Mouse (Mus musculus): Measurements from ENCODE around the gene Sirt1. TPM values are rescaled to one million over a fixed set of nuclear protein-coding genes. Genes with fewer than 3 reads are reported as not detected.
"Not testable (repeated sequence)": the region's sequence is repeated elsewhere in the genome, so short reads cannot be mapped to it uniquely, and the experiment has no call there.

The Sirt1 gene
- total RNA-seq, 4 experiments from 2014 or later = 9.3 to 12.3 (median 10.7) TPM

DNA sequence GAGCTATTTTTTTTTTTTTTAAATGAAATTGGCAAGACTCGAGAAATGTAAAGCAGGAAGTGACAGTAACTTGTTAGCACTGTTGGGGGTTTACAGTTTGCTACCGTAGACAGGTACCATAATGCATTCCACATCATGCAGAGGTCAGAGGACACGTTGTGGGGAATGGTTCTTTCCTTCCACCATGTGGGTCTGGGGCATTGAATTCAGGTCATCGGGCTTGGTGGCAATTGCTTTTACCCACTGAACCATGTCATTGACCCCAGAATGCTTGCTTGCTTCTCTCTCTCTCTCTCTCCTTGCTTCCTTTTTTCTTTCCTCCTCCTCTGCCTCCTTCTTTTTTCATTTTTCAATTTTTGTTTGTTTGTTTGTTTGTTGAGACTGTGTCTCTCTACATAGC lies 7.4 kb upstream of the Sirt1 start:
- DNase-seq (ENCODE audit: low spot score) = no peak

DNA sequence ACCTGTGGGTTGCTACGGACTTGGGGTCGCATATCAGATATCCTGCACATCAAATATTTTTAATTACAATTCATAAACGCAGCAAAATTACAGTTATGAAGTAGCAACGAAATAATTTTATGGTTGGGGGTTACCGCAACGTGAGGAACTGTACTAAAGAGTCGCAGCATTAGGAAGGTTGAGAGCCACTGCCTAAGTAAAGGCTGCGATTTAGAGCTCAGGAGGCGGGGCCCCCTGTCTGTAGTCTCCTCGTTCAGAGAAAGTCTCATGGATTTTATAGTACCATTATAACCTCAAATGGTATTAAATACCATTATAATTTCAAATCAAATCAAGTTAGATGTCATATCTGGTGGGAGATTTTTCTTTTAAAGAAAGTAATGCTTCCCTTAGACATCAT lies 5.5 kb upstream of the Sirt1 start:
- no peak for DNase-seq (ENCODE audit: low spot score)

DNA sequence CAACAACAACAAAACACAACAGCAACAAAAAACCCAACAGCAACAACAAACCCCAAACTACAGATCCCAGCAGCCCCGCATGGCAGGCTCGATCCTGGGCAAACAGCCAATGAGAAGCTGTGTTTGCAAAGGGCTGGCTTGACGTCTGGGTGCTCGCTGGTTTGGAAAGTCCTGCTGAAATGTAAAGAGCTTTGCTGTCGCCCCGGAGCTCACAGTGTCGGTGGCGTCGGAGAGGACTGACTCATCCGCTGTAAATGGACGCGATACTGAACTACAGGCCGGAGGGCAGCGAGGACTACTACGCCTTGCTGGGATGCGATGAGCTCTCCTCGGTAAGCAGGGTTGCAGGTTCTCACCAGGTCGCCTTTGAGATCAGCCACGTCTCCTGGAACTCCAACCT lies 4.9 kb upstream of the Sirt1 start:
- peak; percentile 79 for DNase-seq (ENCODE audit: low spot score)

DNA sequence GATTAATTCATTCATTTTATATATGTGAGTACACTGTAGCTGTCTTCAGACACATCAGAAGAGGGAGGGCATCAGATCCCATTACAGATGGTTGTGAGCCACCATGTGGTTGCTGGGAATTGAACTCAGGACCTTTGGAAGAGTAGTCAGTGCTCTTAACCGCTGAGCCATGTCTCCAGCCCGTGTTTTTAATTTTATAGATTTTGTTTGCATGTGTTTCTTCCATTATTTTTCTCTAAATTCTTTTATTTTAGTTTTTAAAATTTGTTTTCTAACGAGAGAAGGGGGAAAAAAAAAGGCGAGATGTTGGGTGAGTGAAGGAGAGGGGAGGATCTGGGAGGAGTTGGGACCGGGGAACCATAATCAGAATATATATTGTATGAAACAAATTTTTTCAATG lies 4.4 kb upstream of the Sirt1 start:
- DNase-seq (ENCODE audit: low spot score) = not testable (repeated sequence)

DNA sequence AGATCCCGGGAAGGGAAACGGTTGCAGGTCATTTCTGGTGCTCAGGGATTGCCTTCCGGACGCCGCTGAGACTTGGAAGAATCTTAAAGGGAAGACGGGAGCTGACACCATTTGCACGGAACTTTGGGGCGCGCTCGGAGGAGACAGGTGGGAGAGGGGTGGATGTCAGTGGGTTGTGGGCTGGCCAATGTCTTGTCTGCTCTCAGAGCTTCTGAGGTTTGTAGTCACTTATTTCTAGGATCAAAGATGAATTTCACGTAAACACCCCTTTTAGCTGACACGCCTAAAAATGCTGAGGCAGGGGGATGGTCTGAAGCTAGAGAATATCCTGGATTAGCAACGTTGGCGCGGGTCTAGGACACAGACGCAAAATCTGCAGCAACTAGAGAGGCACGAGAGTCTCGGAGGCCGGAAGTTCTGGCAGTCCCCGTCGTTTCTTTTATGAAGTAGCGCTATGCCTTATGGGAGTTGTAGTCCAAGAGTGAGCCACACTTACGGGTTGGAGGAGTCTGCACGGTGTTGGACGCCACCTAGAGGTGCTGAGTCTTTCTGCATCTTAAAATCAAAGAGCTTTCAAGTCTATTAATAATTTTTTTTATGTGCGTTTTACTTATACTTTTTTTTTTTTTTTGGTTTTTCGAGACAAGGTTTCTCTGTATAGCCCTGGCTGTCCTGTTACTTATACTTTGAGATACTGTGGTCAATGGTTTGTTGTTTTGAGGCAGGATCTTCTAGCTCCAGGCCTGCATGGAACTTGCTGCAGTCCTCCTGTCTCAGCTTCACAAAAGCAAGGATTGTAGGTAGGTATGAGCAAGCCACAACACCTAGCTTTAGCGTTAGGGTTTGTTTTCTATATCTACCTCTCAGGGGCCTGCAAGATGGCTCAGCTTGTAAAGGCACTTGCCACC lies 1.1 kb upstream of the Sirt1 start, which contains the start of gene Dnajc12:
Gene Dnajc12 (plus strand): TSS at position 72 of the 908 bp plus-strand sequence.
- DNase-seq (ENCODE audit: low spot score) = peak; percentile 90

DNA sequence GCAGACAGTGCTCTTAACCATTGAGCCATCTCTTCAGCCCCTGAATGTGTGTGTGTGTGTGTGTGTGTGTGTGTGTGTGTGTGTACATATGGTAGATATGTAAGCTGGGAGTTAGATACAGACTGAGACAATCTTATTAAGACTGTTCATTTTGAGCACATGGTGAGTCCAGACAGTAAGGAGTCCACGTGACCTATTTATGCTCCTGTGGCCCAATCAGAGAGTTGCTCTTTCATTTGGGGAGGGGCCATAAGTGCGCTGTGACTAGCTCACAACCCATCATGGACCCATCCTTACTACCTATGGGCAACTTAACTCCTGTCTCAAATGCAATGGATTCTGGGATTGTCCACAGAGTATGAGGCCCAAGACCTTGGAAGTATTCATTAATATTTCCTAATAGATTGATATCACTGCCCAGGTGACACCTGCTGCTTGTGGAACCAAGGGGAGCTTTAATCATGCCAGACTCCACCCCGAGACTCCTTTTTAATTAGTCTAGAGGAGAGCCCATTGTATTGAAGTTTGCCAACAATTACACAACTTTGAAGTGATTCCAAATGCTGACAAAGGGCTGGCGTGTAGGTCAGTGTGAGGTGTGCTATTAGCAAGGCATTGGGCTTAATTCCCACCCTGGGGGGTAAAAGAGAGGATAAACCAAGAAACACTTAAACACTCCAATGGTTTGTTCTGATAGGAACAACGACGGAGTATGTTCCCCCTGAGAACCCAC lies 2.4 kb downstream of the Sirt1 start:
- no peak for DNase-seq (ENCODE audit: low spot score)

DNA sequence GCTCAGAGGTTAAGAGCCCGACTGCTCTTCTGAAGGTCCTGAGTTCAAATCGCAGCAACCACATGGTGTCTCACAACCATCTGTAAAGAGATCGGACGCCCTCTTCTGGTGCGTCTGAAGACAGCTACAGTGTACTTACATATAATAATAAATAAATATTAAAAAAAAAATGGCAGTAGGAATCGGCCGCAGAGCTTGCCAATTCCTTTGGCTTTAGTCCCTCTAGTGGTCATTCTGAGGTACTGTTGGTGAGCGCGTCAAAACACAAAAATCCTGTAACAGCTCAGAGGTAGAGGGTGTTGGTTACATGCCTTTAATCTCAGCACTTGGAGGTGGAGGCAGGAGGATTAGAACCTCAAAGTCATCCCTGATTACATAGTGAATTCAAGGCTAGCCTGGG lies 4.0 kb downstream of the Sirt1 start:
- DNase-seq (ENCODE audit: low spot score) = peak; percentile 51

DNA sequence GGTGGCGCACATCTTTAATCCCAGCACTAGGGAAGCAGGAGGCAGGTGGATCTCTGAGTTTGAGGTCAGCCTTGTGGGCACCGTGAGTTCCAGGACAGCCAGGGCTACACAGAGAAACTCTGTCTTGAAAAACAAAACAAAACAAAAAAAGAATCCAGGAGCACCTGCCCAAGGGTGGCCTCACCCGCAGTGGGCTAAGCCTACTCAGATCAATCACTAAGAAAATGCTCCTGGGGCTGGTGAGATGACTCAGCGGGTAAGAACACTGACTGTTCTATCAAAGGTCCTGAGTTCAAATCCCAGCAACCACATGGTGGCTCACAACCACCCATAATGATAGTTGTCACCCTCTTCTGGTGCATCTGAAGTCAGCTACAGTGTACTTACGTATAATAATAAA lies 5.2 kb downstream of the Sirt1 start:
- DNase-seq (ENCODE audit: low spot score) = no peak

DNA sequence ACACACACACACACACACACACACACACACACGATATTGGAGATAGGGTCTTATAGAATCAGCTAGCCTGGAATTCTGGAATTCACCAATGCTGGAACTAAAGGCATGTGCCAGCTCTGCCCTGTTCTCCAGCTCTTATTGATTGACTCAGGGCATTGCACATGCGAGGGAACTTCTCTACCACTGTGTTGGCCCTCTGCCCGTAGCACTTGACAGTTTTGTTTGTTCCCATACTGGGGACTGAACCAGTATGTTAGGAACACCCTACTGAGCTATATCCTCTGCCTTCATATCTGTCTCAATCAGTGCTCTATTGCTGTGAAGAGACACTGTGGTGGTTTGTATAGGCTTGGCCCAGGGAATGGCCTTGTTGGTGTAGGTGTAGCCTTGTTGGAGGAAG lies 13.5 kb downstream of the Sirt1 start:
- no peak for DNase-seq (ENCODE audit: low spot score)

DNA sequence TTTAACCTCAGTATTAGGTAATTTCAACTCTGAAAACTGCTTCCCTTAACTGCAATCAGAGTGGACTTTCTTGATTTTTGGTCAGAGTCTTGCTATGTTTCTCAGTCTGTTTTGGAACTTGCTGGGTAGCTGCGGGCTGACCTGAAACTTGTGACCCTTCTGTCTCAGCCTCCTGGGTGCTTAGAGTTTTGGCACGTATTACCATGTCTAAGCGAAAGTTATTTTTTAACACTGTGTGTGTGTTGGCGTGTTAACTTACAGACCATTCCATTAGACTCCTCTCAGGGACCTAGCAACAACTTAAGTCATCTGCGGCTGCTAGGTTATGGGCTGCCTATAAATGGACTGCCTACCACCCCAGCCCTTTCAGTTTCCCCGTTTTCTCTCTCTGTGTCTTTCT lies 14.1 kb downstream of the Sirt1 start:
- DNase-seq (ENCODE audit: low spot score) = no peak

DNA sequence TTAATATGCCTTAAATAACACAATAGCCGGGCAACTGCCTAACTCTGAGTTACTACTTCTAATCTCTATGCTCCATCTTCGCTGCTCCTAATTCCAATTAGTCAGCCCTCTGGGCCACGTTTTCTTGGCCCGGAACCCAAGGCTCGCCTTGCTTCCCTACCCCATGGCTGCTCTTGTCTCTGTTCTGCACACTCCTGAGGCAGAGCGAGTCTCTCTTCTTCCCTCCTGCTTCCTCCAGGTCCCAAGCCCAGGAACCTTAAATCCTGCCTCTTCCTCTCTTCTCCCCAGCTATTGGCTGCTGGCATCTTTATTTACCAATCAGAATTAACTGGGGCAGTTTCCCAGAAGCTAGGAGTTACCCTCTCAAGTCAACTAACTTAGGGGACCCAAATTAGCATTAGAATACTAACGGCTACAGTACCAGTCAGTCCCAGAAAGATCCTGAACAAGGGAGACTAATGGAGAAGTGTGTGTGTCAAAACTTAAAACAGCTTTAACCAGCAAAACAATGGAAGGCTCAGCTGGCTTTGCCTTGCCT lies 15.5 kb downstream of the Sirt1 start:
- no peak for DNase-seq (ENCODE audit: low spot score)

DNA sequence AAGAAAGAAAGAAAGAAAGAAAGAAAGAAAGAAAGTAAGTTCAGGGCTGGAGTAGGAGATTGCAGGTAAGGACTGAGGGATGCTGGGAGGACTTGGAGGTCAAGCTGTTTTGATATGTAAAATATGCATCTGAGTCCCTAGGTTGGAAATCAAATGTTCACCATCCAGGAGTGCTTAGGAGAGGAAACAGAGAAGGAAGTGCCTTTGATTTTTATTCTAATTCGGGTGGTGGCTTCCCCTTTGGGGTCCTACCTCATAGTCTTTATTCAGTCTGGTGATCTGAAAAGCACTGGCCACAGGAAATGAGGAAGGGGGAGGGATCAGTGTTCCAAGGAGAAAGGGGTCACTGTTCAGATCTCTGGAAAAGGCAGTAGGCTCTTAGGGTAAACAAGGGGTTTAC lies 21.0 kb downstream of the Sirt1 start:
- no peak for DNase-seq (ENCODE audit: low spot score)

DNA sequence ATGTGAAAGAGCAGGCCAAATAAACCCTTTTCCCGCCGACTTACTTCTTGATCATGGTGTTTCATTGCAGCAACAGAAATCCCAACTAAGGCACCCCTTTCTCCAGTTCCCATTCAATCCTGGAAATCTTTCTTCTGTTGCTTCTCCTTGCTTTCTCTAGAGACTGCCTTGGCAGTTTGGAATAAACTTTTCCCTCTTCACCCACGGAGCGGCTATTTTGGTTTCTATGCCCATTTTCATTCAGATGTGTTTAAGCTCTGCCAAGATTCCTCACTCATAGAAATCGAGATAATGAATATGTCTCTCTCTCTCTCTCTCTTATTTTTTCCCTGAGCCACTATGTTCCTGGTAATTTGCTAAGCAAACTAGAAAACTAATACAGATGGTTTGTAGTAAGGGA lies 29.4 kb downstream of the Sirt1 start:
- DNase-seq (ENCODE audit: low spot score) = no peak

DNA sequence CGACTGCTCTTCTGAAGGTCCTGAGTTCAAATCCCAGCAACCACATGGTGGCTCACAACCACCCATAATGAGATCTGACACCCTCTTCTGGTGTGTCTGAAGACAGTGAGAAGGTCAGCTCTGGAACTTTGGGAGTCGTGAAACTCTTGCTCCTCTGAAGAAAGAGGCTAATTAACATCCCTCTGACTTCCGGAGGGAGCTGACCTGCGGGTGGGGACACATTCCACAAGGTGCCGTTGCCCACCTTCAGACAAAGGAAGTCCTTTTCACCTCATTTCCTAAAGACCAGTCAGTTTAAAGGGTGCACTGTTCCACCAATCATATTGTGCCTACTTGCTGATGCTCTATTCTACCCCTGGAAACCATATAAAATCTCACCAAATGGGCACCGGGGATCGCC lies 30.4 kb downstream of the Sirt1 start:
- not testable (repeated sequence) for DNase-seq (ENCODE audit: low spot score)

DNA sequence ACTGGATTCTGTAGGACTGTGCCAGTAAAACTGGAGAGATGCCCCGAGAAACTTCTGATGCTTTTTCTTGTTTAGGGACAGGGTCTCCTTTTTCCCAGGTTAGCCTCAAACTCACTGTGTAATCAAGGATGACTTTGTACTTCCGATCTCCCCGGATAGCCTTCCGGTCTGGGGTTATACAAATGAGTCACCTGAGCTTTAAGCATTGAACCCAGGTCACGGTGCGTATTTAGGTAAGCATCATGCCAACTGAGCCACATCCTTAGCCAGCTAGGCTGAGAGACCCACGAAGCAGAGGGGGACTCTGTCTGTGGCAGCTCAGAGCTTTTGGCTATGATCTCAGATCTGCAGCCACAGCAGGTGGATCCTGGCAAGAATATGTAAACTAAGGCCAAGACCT lies 30.8 kb downstream of the Sirt1 start:
- no peak for DNase-seq (ENCODE audit: low spot score)

DNA sequence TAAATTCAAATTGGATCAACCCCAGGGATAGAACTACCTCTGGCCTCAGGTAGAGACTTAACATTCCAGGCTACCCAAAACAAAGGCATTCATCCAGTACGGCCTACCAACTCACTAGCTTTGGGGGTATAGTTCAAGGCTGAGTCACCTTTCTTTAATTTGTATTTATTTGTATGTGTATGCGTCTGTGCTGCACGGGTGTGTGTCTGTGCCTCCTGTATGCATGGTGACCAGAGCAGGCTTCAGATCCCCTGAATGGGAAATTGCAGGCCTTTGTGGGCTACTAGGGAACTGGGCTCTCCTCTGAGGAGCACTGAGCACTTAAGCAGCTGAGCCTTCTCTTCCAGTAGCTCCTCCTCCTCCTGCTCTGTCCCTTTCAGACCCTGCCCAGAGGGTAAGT lies 33.2 kb downstream of the Sirt1 start:
- DNase-seq (ENCODE audit: low spot score) = no peak

DNA sequence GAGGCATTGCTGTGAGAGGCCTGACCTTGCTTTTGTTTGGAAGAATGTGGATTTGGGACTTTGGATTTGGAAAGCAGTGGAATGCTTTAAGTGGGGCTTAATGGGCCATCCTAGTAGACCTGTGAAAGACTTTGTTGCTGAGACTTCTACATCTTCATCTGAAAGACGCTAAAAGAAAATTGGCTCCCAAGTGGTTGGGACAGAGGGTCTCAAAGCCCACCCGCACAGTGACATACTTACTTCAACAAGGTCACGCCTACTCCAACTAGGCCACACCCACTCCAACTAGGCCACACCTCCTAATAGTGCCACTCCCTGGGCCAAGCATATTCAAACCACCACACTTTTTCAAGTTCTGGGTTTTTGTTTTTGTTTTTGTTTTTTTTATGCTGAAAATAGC lies 36.8 kb downstream of the Sirt1 start:
- DNase-seq (ENCODE audit: low spot score) = no peak

DNA sequence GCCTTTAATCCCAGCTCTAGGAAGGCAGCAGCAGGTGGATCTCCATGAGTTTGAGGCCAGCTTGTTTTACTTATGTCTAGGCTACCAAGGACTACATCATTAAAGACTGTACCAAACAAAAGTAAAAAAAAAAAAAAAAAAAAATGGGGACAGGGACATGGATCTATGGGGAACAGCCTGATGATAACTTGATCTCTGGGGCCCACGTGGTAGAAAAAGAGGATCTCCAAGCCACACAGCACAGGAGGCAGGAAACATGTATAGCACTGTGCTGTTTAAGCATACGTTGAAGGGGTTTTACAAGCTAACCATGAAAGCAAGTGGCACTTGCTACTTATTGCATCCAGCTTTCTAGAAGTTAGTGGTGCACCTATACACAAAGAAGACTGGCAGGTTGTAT lies 40.2 kb downstream of the Sirt1 start:
- DNase-seq (ENCODE audit: low spot score) = no peak

DNA sequence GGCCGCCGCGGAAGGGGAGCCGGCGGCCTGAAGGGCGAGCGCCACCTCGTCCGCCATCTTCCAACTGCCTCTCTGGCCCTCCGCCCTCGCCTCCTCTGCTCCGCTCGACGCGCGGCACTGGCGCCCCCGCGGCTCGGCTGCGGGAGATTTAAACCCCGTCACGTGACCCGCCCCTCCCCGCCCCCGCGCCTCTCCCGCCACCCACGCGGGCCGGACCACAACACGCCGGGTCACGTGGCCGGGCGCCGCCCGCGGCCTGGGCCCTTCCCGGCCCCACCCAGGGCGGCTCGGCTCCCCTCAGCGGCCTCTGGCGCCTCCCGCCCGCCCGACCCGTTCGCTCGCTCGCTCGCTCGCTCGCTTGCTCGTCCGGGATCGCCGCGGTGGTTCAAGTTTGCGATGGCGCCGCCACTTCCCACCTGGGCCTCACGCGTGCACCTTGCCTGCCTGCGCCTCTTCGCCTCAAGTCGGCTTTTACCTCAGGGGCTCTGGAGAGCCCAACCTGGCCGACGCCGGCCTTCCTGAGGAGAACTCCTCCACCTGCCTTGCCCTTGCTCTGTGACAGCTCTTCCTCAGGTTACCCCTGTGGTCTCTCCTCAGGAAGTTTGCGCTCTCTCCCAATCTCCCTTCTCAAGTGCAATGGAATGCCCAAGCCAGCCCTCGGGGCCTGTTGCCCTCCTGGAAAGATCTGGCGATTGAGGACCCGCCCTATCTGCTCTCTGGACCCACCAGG lies 42.4 kb downstream of the Sirt1 start:
- DNase-seq (ENCODE audit: low spot score) = peak; percentile 83

DNA sequence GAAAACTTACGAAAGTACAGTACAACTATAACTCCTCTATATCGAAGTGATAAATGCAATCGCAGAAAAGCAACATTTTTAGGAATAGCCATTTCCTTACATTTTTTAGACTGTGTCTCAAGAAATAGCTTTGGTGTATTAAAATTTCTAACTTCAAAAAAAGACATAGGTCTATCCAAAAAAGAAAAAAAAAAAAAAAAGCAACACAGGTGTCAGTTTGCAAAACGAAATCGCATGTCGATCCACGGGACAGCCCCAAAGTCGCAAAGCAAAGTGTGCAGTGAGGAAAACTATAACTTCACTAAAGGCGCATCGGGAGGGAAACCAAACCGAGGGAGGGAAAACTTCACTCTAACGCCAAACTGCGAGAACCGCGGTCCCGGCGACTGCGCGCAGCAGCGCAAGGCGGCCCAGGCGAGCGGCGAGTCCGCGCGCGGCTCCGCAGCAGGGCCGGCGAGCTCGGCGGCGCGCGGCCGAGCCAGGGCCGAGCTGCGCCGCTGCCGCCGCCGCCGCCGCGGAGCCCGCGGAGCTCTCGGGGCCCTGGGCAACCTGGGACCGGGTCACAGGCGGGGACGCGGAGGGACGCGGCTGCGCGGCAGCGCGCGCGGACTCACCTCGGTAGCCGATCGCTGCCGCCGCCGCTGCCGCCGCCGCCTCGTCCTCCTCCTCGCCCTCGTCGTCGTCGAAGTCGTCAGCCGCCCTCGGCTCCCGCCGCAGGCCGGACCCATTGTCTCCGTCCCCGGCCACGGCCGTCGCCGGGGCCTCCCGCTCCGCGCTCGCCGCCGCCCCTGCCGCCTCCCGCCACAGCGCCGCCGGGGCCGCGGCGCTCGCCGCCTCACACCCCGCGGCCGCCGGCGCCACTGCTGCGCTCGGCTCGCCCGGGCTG lies 43.3 kb downstream of the Sirt1 start:
- peak; percentile 13 for DNase-seq (ENCODE audit: low spot score)

DNA sequence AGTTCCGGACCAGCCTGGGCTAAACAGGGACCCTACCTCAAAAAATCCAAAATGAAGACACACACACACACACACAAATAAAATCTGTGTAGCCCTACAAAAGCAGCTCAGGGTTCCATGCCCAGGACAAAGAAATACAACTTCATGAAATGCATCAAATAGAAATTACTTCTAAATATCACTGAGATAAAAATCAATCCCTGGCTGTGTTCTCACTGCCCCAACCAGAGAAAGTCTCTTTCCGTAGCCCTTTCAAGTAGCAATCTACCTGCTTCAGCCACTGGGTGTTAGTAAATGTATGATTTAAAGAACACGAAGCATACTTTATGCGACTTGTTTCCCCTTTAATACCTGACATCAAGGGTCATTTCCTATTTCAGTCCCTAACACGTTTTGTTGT lies 44.2 kb downstream of the Sirt1 start:
- no peak for DNase-seq (ENCODE audit: low spot score)
